Mouse (Mus musculus): ENCODE data around the gene Arpc5. TPM values are rescaled to one million over a fixed set of nuclear protein-coding genes. Genes with fewer than 3 reads are reported as not detected.
"Not testable (repeated sequence)": the region's sequence is repeated elsewhere in the genome, so short reads cannot be mapped to it uniquely, and the experiment has no call there.

Gene Arpc5
- total RNA-seq (2022) = 10 to 100 TPM; 21.9 to 27.8 (median 25.9) TPM

GRCm38 (mm10) chr1:152766032-152766772, at the start of gene Arpc5, which contains the start of gene Rgl1:
Arpc5 (plus strand) TSS chr1:152766542.
Rgl1 (minus strand) TSS chr1:152766351.
- DNase-seq (ENCODE audit: low spot score) = peak; percentile 97

- DNase-seq (ENCODE audit: low spot score) = no peak
These were observed 49.0 kb upstream of the Arpc5 start for GRCm38 (mm10) chr1:152717329-152717728.

GRCm38 (mm10) chr1:152718200-152718599, 48.1 kb upstream of the Arpc5 start:
- no peak for DNase-seq (ENCODE audit: low spot score)

- DNase-seq (ENCODE audit: low spot score) = no peak
These were observed 45.4 kb upstream of the Arpc5 start for GRCm38 (mm10) chr1:152720969-152721368.

- no peak for DNase-seq (ENCODE audit: low spot score)
These were observed 44.7 kb upstream of the Arpc5 start for GRCm38 (mm10) chr1:152721535-152722198.

GRCm38 (mm10) chr1:152724286-152724685, 42.1 kb upstream of the Arpc5 start:
- DNase-seq (ENCODE audit: low spot score) = peak; percentile 26

GRCm38 (mm10) chr1:152726095-152726494, 40.2 kb upstream of the Arpc5 start:
- no peak for DNase-seq (ENCODE audit: low spot score)

GRCm38 (mm10) chr1:152727604-152728236, 38.6 kb upstream of the Arpc5 start:
- peak; percentile 45 for DNase-seq (ENCODE audit: low spot score)

GRCm38 (mm10) chr1:152738793-152739192, 27.5 kb upstream of the Arpc5 start:
- peak; percentile 61 for DNase-seq (ENCODE audit: low spot score)

GRCm38 (mm10) chr1:152739374-152739773, 27.0 kb upstream of the Arpc5 start:
- no peak for DNase-seq (ENCODE audit: low spot score)

GRCm38 (mm10) chr1:152743095-152743826, 23.1 kb upstream of the Arpc5 start:
- no peak for DNase-seq (ENCODE audit: low spot score)

GRCm38 (mm10) chr1:152746426-152746825, 19.9 kb upstream of the Arpc5 start:
- DNase-seq (ENCODE audit: low spot score) = peak; percentile 88

- DNase-seq (ENCODE audit: low spot score) = peak; percentile 51
These were observed 17.1 kb upstream of the Arpc5 start for GRCm38 (mm10) chr1:152749276-152749675.

GRCm38 (mm10) chr1:152750312-152750965, 15.9 kb upstream of the Arpc5 start, which contains the start of gene Apobec4:
Apobec4 (plus strand) TSS chr1:152750551.
- DNase-seq (ENCODE audit: low spot score) = no peak

GRCm38 (mm10) chr1:152761791-152762190, 4.6 kb upstream of the Arpc5 start:
- no peak for DNase-seq (ENCODE audit: low spot score)

GRCm38 (mm10) chr1:152766804-152767748, 734 bp downstream of the Arpc5 start:
- peak; percentile 31 for DNase-seq (ENCODE audit: low spot score)

- peak; percentile 85 for DNase-seq (ENCODE audit: low spot score)
These were observed 1.6 kb downstream of the Arpc5 start for GRCm38 (mm10) chr1:152767749-152768488.

- no peak for DNase-seq (ENCODE audit: low spot score)
These were observed 4.7 kb downstream of the Arpc5 start for GRCm38 (mm10) chr1:152771016-152771415.

- DNase-seq (ENCODE audit: low spot score) = not testable (repeated sequence)
These were observed 8.3 kb downstream of the Arpc5 start for GRCm38 (mm10) chr1:152774601-152775000.

All from heart, adult 8-10 months (tissue).